Mouse (Mus musculus) thymus, postnatal 36 days (tissue): ENCODE results near the gene Pvr.
"Not testable (repeated sequence)": the region's sequence is repeated elsewhere in the genome, so short reads cannot be mapped to it uniquely, and the experiment has no call there.

Source experiments
- DNase-seq, 2 experiments: peaks; one replicate each; pipeline ENCODE4 v3.0.0; 2022; ENCODE audit warnings: mixed read lengths in 2 of 2

Gene Pvr

GRCm38 (mm10) chr7:19932877-19933809 lies 12.2 kb upstream of the Pvr start:
- DNase-seq = peak; percentile 79 to 87

- peak; percentile 87 to 93 for DNase-seq
Measured at GRCm38 (mm10) chr7:19932133-19932876, 11.3 kb upstream of the Pvr start.

GRCm38 (mm10) chr7:19930481-19930880 lies 9.5 kb upstream of the Pvr start:
- DNase-seq = not testable (repeated sequence)

GRCm38 (mm10) chr7:19928486-19928885 lies 7.5 kb upstream of the Pvr start:
- no peak for DNase-seq

- peak in 1 of 2 experiments; percentile 52 for DNase-seq
Measured at GRCm38 (mm10) chr7:19926849-19927480, 6.0 kb upstream of the Pvr start.

- DNase-seq = no peak
Measured at GRCm38 (mm10) chr7:19925376-19925775, 4.4 kb upstream of the Pvr start.

- peak; percentile 44 to 74 for DNase-seq
Measured at GRCm38 (mm10) chr7:19923797-19924196, 2.8 kb upstream of the Pvr start.

- DNase-seq = peak; percentile 54 to 59
Measured at GRCm38 (mm10) chr7:19923354-19923753, 2.4 kb upstream of the Pvr start.

GRCm38 (mm10) chr7:19920166-19920505 lies 824 bp downstream of the Pvr start:
- DNase-seq = peak in 1 of 2 experiments; percentile 22

GRCm38 (mm10) chr7:19914558-19914957 lies 6.4 kb downstream of the Pvr start:
- no peak for DNase-seq

- peak; percentile 59 to 84 for DNase-seq
Measured at GRCm38 (mm10) chr7:19911695-19912524, 9.1 kb downstream of the Pvr start.

GRCm38 (mm10) chr7:19911292-19911658 lies 9.7 kb downstream of the Pvr start:
- peak in 1 of 2 experiments; percentile 45 for DNase-seq

GRCm38 (mm10) chr7:19910421-19911291 lies 10.3 kb downstream of the Pvr start:
- peak; percentile 86 for DNase-seq

- DNase-seq = peak; percentile 60 to 66
Measured at GRCm38 (mm10) chr7:19889881-19890280, 31.1 kb downstream of the Pvr start.

- DNase-seq = no peak
Measured at GRCm38 (mm10) chr7:19887849-19888248, 33.1 kb downstream of the Pvr start, which contains the start of gene Ceacam19. Gene Ceacam19, minus strand, starts transcription at chr7:19887965.

GRCm38 (mm10) chr7:19880754-19881153 lies 40.2 kb downstream of the Pvr start:
- DNase-seq = no peak

GRCm38 (mm10) chr7:19876781-19877425 lies 44.1 kb downstream of the Pvr start:
- DNase-seq = no peak

GRCm38 (mm10) chr7:19875948-19876682 lies 44.8 kb downstream of the Pvr start:
- peak in 1 of 2 experiments; percentile 39 for DNase-seq

GRCm38 (mm10) chr7:19871943-19872601 lies 48.9 kb downstream of the Pvr start:
- peak; percentile 71 to 72 for DNase-seq
